Mouse (Mus musculus) testis, adult 2 months (tissue): ENCODE data around the gene Nsun2.

ENCODE experiments used
- CTCF ChIP-seq: fragments of 200-500 bp; IDR thresholded peaks from 2 replicates; pipeline ENCODE4 v1.5.1; 2012; ENCODE audit warnings: low read depth, mild to moderate bottlenecking, inconsistent platforms, low read length, moderate library complexity; ENCODE audit not compliant: control insufficient read depth, insufficient read depth, insufficient replicate concordance
- POLR2A ChIP-seq: fragments of 200-500 bp; IDR thresholded peaks from 2 replicates; pipeline ENCODE4 v1.6.1; 2012; ENCODE audit warnings: low read depth, mild to moderate bottlenecking, inconsistent platforms, low read length, moderate library complexity; ENCODE audit not compliant: control insufficient read depth

DNA sequence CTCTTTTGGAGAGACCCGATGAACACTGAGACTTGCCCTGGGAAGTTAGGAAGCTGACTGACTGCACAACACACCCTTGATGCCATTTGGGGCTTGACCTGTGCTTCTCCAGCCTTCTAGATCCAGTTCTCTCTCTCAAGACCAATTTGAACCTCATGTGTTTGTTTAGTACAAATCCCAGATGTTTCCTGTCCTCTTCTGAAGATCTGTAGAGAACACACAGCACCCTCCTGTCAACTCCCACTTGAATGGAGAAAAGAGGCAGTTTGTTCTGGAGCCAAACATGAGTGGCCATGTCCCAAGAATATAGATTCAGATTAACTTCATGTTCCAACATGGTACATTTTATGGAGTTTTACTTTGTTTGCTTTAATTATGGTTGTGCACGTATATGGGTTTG lies 110.4 kb downstream of the Nsun2 start:
- TF ChIP-seq CTCF (no peak), POLR2A (no peak)
